Mouse (Mus musculus) CH12.LX (cell line): ENCODE data around the gene Iqch.

Experiments
- CHD2 ChIP-seq: IDR thresholded peaks from 2 replicates; pipeline ENCODE4 v1.6.1; 2011; ENCODE audit warnings: low read length, improper control_type of control experiment
- CTCF ChIP-seq, 2 experiments: IDR thresholded peaks in 1 of 2; conservative IDR thresholded peaks in 1 of 2; 2 replicates each; pipeline ENCODE4 v1.5.1; 2011 to 2012; ENCODE audit warnings: low read depth in 2 of 2, low read length in 2 of 2, improper control_type of control experiment in 1 of 2, inconsistent platforms in 1 of 2, mild to moderate bottlenecking in 1 of 2, moderate library complexity in 1 of 2
- E2F4 ChIP-seq: IDR thresholded peaks from 2 replicates; pipeline ENCODE4 v1.6.1; 2011; ENCODE audit warnings: low read depth, low read length, improper control_type of control experiment; ENCODE audit not compliant: insufficient replicate concordance
- EP300 ChIP-seq: IDR thresholded peaks from 2 replicates; pipeline ENCODE4 v1.6.1; 2011; ENCODE audit warnings: low read length, improper control_type of control experiment
- GABPA ChIP-seq: IDR thresholded peaks from 2 replicates; pipeline ENCODE4 v1.6.1; 2012; ENCODE audit warnings: low read depth, low read length, improper control_type of control experiment, inconsistent platforms; ENCODE audit not compliant: insufficient replicate concordance
- HCFC1 ChIP-seq: IDR thresholded peaks from 2 replicates; pipeline ENCODE4 v1.6.1; 2012; ENCODE audit warnings: low read depth, mild to moderate bottlenecking, inconsistent platforms, low read length, improper control_type of control experiment
- MAZ ChIP-seq: IDR thresholded peaks from 2 replicates; pipeline ENCODE4 v1.6.1; 2012; ENCODE audit warnings: low read depth, mild to moderate bottlenecking, inconsistent platforms, low read length, improper control_type of control experiment, moderate library complexity
- MEF2A ChIP-seq: IDR thresholded peaks from 2 replicates; pipeline ENCODE4 v1.6.1; 2014; ENCODE audit warnings: low read depth, mild to moderate bottlenecking, inconsistent platforms, low read length, improper control_type of control experiment, borderline replicate concordance
- MXI1 ChIP-seq: IDR thresholded peaks from 2 replicates; pipeline ENCODE4 v1.6.1; 2011; ENCODE audit warnings: mild to moderate bottlenecking, low read depth, low read length, improper control_type of control experiment
- NRF1 ChIP-seq: IDR thresholded peaks from 2 replicates; pipeline ENCODE4 v1.6.1; 2014; ENCODE audit warnings: low read depth, mild to moderate bottlenecking, inconsistent platforms, low read length, improper control_type of control experiment, moderate library complexity
- POLR2A ChIP-seq: IDR thresholded peaks from 2 replicates; pipeline ENCODE4 v1.6.1; 2011; ENCODE audit warnings: low read depth, mild to moderate bottlenecking, improper control_type of control experiment, low read length
- TCF12 ChIP-seq: IDR thresholded peaks from 2 replicates; pipeline ENCODE4 v1.6.1; 2014; ENCODE audit warnings: low read depth, mild to moderate bottlenecking, inconsistent platforms, low read length, improper control_type of control experiment
- ZMIZ1 ChIP-seq: IDR thresholded peaks from 2 replicates; pipeline ENCODE4 v1.6.1; 2012; ENCODE audit warnings: low read depth, mild to moderate bottlenecking, inconsistent platforms, low read length, improper control_type of control experiment

DNA sequence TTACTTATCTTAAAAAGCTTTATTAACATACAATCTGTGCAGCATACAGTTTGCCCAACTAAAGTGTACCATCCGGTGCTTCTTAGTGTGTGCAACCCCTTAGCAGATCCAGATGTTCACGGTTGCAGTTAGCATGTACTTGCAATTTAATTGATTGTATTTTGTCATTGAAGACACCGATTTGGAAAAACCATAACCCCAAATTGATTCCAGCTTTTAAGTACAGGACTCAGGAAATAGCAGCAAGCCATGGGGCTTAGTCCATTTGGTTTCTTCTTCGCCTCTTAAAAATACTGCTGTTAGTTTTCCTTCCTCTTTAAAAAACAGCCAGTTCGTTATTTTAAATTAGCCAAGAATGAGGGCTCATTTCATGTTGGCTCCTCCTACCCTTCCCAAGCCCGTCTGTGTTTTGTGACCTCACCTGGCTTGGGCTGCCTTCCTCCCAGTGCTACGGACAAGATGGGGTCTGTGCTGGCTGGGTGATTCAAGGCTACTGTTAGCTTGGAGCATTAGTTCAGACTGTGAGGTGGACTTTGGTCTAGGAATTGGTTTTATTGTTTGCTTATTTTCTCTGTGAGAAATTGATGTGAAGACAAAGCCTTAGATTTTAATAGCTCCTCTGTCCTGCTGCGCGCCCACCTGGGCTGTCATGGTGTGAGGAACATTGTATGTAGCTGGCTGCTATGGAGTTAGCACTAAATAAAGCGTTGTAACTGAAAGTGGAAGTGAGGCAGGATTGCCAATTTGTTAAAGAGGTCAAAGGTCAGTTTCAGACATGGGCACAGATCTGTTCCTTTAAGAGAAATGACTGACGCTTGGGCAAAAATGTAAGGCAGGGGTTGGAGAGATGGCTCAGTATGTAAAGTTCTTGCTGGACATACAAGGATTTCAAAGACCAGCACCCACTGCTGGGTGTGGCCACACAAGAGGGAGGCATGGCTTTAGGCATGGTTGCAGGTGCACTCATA, 12.0 kb upstream of the Iqch start:
- TF ChIP-seq EP300 (no peak), HCFC1 (no peak), MXI1 (no peak), CTCF (conservative IDR thresholded peaks at IDR 0.05 in 1 of 2, IDR thresholded peaks at IDR 0.05 in 1 of 2; ENCODE audit: low read depth in 2 of 2, low read length in 2 of 2) (no peak), CHD2 (no peak), POLR2A (no peak), MAZ (no peak), MEF2A (no peak), ZMIZ1 (no peak), E2F4 (no peak), GABPA (no peak), TCF12 (no peak), NRF1 (no peak)
